Mouse (Mus musculus): ENCODE measurements around the gene Eno3. TPM values are rescaled to one million over a fixed set of nuclear protein-coding genes. Genes with fewer than 3 reads are reported as not detected.

Eno3 gene
- polyA plus RNA-seq, 1 experiment from 2014 or later: 38.2 TPM

DNA sequence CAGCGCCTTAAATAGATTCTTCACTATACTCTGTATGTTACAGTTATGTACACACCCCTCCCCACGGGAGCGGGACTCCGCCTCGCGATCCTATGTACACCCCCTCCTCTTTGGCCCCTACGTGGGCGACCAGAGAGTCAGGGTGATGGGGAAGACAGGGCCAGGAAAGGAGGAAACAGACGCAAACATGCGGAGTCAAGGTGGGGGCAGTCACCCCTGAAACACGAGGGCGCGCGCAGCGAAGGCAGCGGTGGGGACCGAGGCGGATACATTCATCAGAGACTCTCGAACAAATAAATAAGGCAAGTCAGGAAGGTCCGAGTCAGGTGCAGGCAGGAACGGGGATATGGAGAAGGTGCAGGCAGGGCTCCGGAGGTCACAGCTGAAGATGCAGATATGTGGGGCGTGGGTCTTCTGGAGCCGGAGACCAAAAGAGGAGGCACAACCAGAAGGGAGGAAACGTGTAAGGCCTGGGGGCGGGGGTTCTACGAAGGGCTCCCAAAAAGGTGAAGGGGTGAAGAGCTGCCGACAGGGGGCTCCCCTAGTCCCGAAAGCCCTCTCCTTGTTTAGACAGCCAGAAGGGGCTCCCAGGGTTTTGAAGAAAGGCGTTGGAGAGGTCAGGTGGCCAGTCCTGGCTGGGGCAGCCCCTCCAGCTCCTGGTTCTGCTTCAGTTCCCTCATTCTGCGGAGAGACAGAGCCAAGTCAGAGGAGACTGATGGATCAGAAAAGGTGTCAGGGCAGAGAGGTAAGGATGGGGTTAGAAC lies 12.8 kb downstream of the Eno3 start:
- Histone ChIP-seq H3K36me3 (peaks cover 57% of the 10 kb centered on the region), H3K4me3 (replicated peaks) (peak overlapping the region; percentile 52), H3K27me3 (no peaks in the 10 kb centered on the region), H3K4me1 (replicated peaks) (peaks cover 26% of the 10 kb centered on the region), H3K27ac (peak overlapping the region; percentile 97), H3K4me2 (peak overlapping the region; percentile 67), H3K9ac (replicated peaks) (peak overlapping the region; percentile 67), H3K9me3 (no peaks in the 10 kb centered on the region)
- ATAC-seq (ENCODE audit: insufficient number of reproducible peaks, insufficient read depth, low FRiP score, low TSS enrichment, low read depth): peak; percentile 7; the same call in 1 of the 2 replicates
- under 1% methylated on average over 31 of the region's 31 CpGs for WGBS

DNA sequence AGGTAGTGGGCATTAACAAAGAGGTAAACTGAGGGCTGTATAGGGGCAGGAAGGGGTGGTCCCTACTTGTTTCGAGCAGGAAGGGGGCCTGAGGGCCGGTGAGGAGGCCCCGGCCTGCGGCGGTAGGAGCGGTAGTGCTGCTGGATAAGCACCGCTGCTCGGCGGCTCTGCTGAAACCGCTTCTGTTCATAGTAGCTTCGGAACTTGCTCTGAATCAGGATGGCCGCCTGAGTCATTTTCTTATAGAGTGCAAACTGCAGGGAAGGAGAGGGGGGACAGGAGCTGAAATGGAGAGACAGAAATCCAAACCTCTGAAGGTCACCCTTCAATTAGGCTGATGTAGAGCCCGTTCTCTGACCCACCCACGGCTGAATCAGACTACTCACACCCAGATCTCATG lies 13.5 kb downstream of the Eno3 start:
- Histone ChIP-seq H3K4me1 (replicated peaks) (peaks cover 26% of the 10 kb centered on the region), H3K36me3 (peaks cover 55% of the 10 kb centered on the region), H3K4me2 (peak overlapping the region; percentile 67), H3K4me3 (replicated peaks) (peak overlapping the region; percentile 52), H3K9ac (replicated peaks) (peak overlapping the region; percentile 67), H3K27me3 (no peaks in the 10 kb centered on the region), H3K27ac (peak overlapping the region; percentile 97), H3K9me3 (no peaks in the 10 kb centered on the region)
- no peak for ATAC-seq (ENCODE audit: insufficient number of reproducible peaks, insufficient read depth, low FRiP score, low TSS enrichment, low read depth)
- WGBS: 54% methylated on average over 14 of the region's 14 CpGs

DNA sequence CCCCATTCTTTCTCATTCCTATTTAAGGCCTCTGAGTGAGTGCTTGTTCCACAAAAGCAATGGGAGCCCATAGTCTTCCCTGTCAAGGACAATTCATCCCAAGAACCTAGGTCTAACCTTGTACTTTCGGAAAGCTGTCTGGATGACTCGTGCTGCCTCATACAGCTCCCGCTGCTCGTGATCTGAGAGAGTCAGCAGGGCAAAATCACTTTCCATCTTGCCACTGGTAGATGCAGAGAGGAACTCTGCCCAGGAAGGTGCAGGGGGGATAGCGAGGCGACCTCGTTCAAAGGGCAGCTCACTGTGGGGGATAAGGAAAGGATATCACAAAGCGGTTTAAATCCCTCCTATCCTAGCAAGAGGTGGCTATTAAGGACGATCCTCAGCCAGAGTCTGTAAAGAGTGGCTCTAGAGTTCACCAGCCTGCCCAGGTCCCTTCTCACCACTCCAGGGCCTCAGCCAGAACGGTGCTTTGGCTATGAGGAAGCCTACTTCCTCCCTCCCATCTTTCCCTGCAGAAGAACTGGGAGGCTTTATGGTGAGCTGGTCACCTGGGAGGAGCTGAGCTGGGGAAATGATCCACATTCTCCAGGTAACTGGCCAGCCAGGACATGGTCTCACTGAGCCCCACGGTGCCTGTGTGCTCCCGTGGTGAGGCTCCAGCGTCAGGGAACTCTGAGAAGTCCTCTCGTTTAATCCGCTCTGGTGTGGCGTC lies 14.5 kb downstream of the Eno3 start:
- peak overlapping the region; percentile 67; the same call in 1 of the 2 replicates for H3K4me2 ChIP-seq

DNA sequence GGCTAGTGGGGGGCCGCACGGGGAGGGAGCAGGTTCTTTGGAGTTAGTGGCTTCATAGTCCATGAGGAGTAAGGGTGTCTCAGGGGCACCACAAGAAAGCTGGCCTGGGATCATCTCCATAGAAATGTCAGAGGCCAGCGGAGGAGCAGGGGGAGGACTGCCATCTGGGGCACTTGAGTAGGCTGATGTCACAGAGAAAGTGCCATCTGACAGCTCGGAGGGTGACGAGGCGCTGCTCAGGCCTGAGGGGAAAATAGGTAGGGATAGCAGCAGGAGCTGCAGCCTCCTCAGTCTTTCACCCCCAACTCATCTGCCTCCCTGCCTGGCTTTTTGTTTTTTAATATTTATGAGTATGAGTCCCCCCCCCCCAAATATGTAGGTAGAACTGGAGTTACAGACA lies 17.0 kb downstream of the Eno3 start:
- Histone ChIP-seq H3K36me3 (peaks cover 57% of the 10 kb centered on the region), H3K4me2 (no peak overlapping the region), H3K27me3 (no peaks in the 10 kb centered on the region), H3K4me3 (replicated peaks) (no peak overlapping the region), H3K4me1 (replicated peaks) (peaks cover 13% of the 10 kb centered on the region), H3K9ac (replicated peaks) (no peak overlapping the region), H3K9me3 (no peaks in the 10 kb centered on the region), H3K27ac (no peak overlapping the region)
- WGBS: 76% methylated on average over 6 of the region's 6 CpGs
- no peak for ATAC-seq (ENCODE audit: insufficient number of reproducible peaks, insufficient read depth, low FRiP score, low TSS enrichment, low read depth)

More for the DNA sequence above, 14.5 kb downstream of the Eno3 start:
- no peak for ATAC-seq (ENCODE audit: insufficient number of reproducible peaks, insufficient read depth, low FRiP score, low TSS enrichment, low read depth)
- peaks cover 26% of the 10 kb centered on the region for H3K4me1 ChIP-seq (replicated peaks)
- H3K27me3 ChIP-seq: no peaks in the 10 kb centered on the region
- 0 out of 2 replicates have a peak overlapping the region, but pooled peaks have one; percentile 52 for H3K4me3 ChIP-seq (replicated peaks)
- peaks cover 57% of the 10 kb centered on the region for H3K36me3 ChIP-seq
- no peak overlapping the region for H3K27ac ChIP-seq
- H3K9me3 ChIP-seq: no peaks in the 10 kb centered on the region
- H3K9ac ChIP-seq (replicated peaks): no peak overlapping the region
- WGBS: 86% methylated on average over 16 of the region's 16 CpGs

DNA sequence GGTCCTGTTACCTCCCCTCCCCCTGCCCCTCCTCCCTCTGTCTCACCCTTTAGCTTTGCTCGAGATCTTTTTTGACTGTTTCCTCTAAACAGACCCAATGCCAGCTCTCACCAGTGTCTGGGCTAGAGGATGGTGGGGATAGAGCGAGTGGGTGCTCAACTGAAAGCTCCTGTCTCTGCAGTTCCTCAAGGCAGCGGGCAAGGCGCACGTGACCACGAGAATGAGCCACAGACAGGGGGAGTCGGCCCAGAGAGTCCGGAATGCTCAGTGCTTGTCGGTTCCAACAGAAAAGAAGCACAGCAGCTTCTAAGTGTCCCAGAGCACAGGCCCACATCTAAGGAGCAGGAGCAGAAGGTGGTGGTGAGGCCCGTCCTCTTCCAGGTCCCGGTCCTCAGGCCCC lies 17.5 kb downstream of the Eno3 start:
- WGBS: 70% methylated on average over 11 of the region's 11 CpGs
- Histone ChIP-seq H3K4me3 (replicated peaks) (no peak overlapping the region), H3K4me2 (no peak overlapping the region), H3K9ac (replicated peaks) (no peak overlapping the region), H3K9me3 (no peaks in the 10 kb centered on the region), H3K36me3 (peaks cover 62% of the 10 kb centered on the region), H3K27ac (no peak overlapping the region), H3K27me3 (no peaks in the 10 kb centered on the region), H3K4me1 (replicated peaks) (peaks cover 13% of the 10 kb centered on the region)
- no peak for ATAC-seq (ENCODE audit: insufficient number of reproducible peaks, insufficient read depth, low FRiP score, low TSS enrichment, low read depth)

DNA sequence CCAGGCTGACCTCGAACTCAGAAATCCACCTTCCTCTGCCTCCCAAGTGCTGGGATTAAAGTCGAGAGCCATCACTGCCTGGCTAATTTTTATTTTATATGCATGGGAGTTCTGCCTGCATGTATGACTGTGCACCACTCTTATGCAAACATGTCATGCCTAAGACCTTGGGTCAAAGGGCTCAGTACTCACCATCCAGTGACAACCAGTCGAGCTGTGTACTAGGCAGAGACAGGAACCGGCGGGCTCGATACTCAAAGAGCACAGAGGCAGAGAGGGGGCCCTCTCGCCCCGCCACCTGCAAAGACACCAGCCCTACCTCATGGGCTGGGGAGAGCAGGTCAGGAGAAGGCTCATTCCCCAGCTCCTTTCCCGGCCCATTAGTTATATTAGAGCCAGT lies 21.1 kb downstream of the Eno3 start:
- no peaks in the 10 kb centered on the region for H3K27me3 ChIP-seq
- 78% methylated on average over 9 of the region's 9 CpGs for WGBS
- no peak overlapping the region for H3K9ac ChIP-seq (replicated peaks)
- peaks cover 7% of the 10 kb centered on the region; the same call in 1 of the 2 replicates for H3K4me1 ChIP-seq (replicated peaks)
- no peak overlapping the region for H3K4me3 ChIP-seq (replicated peaks)
- H3K36me3 ChIP-seq: peaks cover 64% of the 10 kb centered on the region
- H3K9me3 ChIP-seq: no peaks in the 10 kb centered on the region
- H3K27ac ChIP-seq: no peak overlapping the region
- no peak for ATAC-seq (ENCODE audit: insufficient number of reproducible peaks, insufficient read depth, low FRiP score, low TSS enrichment, low read depth)
- H3K4me2 ChIP-seq: no peak overlapping the region

DNA sequence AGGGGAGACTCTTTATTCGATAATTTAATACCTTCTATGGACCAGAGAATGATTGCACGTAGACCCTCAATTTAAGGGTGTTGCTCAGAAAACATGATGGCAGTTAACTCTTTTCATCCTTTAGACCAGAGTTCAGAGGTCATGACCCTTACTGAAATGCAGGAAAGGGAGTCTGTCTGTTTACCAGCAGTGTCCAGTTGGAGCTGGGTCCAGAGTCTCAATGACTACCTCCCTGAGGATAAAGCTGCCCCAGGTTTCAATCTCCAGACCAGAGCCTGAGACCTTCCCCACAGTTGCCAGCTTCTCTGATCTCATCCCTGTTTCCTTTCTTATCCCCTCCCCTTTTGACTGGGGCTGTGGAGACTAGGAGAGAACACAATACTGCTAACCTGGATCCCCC lies 21.6 kb downstream of the Eno3 start:
- H3K9me3 ChIP-seq: no peaks in the 10 kb centered on the region
- H3K9ac ChIP-seq (replicated peaks): no peak overlapping the region
- H3K4me3 ChIP-seq (replicated peaks): no peak overlapping the region
- H3K4me1 ChIP-seq (replicated peaks): peaks cover 7% of the 10 kb centered on the region; the same call in 1 of the 2 replicates
- no peak overlapping the region for H3K27ac ChIP-seq
- no peak overlapping the region for H3K4me2 ChIP-seq
- H3K27me3 ChIP-seq: no peaks in the 10 kb centered on the region
- H3K36me3 ChIP-seq: peaks cover 68% of the 10 kb centered on the region
- WGBS: 70% methylated on average over 2 of the region's 2 CpGs
- ATAC-seq (ENCODE audit: insufficient number of reproducible peaks, insufficient read depth, low FRiP score, low TSS enrichment, low read depth): no peak

DNA sequence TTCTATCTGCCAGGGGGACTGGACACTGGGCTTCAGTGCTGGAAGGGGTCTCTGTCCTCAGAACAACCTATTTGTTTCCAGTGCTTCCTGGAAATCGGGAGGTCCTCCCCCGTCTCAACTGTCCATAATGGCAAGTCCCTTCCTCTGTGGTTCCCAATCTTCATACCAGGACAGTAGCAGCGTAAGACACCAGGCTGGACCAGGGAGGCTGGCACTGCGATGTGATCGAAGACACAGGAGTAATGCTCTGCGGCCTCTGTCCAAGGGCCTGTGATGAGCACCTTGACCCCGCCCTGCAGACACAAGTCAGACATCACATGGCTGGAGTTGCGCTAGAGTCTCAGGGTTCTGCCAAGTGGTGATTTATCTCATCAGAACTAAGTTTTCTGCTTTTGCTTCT lies 22.4 kb downstream of the Eno3 start:
- 94% methylated on average over 8 of the region's 8 CpGs for WGBS
- H3K36me3 ChIP-seq: peaks cover 68% of the 10 kb centered on the region
- no peak overlapping the region for H3K4me2 ChIP-seq
- ATAC-seq (ENCODE audit: insufficient number of reproducible peaks, insufficient read depth, low FRiP score, low TSS enrichment, low read depth): no peak
- H3K4me1 ChIP-seq (replicated peaks): peaks cover 7% of the 10 kb centered on the region; the same call in 1 of the 2 replicates
- no peaks in the 10 kb centered on the region for H3K27me3 ChIP-seq
- H3K4me3 ChIP-seq (replicated peaks): no peak overlapping the region
- H3K9ac ChIP-seq (replicated peaks): no peak overlapping the region
- H3K9me3 ChIP-seq: no peaks in the 10 kb centered on the region
- no peak overlapping the region for H3K27ac ChIP-seq

DNA sequence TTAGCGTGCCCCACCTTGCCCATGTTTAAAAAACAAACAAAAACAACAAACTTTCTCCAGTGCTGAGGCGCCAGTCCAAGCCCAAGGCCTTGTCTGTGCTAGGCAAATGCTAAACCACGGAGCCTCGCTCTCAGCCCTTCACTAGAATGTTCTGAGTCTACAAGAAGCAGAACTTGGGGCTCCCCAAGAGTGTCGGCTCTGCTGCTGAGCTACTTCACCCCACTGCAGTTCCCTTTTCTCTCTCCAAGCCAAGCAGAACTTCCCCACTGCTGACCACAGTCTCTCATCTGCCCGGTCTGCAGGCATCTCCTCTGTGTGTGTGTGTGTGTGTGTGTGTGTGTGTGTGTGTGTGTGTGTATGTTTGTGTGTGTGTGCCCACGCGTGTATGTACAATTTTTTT lies 22.9 kb downstream of the Eno3 start:
- H3K9ac ChIP-seq (replicated peaks): no peak overlapping the region
- peaks cover 7% of the 10 kb centered on the region; the same call in 1 of the 2 replicates for H3K4me1 ChIP-seq (replicated peaks)
- no peak overlapping the region for H3K27ac ChIP-seq
- H3K4me3 ChIP-seq (replicated peaks): no peak overlapping the region
- 87% methylated on average over 6 of the region's 8 CpGs for WGBS
- H3K4me2 ChIP-seq: no peak overlapping the region
- no peak for ATAC-seq (ENCODE audit: insufficient number of reproducible peaks, insufficient read depth, low FRiP score, low TSS enrichment, low read depth)
- H3K9me3 ChIP-seq: no peaks in the 10 kb centered on the region
- no peaks in the 10 kb centered on the region for H3K27me3 ChIP-seq
- H3K36me3 ChIP-seq: peaks cover 70% of the 10 kb centered on the region

DNA sequence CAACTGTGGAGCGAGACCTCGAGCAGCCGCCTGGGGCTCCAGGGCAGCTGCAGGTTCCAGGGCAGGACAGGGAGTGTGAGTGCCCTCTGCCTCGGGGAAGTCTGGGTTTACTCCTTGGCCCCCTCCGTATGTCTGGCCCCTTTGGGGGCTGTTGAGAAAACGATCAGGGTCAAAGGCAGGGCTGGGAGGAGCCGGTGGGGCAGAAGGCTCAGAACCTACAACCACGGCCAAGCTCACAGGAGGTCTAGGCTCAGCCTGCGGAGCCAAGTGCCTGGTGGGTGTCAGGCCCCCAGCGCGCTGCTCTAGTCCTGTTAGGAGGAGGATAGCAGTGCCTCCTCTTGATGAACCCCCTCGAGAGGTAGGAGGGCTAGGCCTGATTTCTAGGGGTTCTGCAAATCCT lies 24.2 kb downstream of the Eno3 start:
- H3K36me3 ChIP-seq: peaks cover 64% of the 10 kb centered on the region
- H3K9ac ChIP-seq (replicated peaks): no peak overlapping the region
- no peak overlapping the region for H3K27ac ChIP-seq
- no peaks in the 10 kb centered on the region for H3K27me3 ChIP-seq
- no peak for ATAC-seq (ENCODE audit: insufficient number of reproducible peaks, insufficient read depth, low FRiP score, low TSS enrichment, low read depth)
- no peak overlapping the region for H3K4me3 ChIP-seq (replicated peaks)
- no peaks in the 10 kb centered on the region for H3K9me3 ChIP-seq
- H3K4me1 ChIP-seq (replicated peaks): peaks cover 7% of the 10 kb centered on the region; the same call in 1 of the 2 replicates
- WGBS: 67% methylated on average over 12 of the region's 12 CpGs
- no peak overlapping the region for H3K4me2 ChIP-seq

DNA sequence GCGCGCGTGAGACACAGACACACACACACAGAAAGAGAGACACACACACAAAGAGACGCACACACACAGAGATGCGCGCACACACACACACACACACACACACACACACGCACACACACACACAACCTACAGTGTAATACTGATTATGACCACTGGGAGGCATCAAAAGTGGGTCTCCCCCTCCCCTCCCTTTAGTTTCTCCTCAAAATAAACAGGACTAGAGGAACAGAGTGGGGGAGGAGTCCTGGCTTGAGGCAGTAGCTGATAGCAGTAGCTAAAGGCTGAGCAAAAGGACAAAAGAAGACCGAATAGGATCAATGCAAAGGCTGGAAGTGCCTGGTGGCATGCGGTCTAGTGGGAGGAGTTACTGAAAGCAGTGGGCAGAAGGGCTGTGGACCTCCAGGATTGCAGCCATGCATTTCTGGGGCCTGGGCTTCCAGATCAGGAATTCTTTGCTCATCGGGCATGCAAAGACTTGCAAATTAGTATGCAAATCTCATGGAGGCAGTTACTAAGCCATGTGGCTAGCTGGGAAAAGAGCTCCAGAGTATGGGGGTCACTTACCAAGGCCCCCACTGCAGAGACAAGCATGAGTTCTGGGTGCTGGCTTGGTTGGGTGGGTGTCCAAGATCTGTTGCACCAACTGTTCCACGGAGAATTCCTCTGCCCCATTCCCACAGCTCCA lies 25.0 kb downstream of the Eno3 start:
- no peak overlapping the region for H3K4me3 ChIP-seq (replicated peaks)

More for the DNA sequence above, 25.0 kb downstream of the Eno3 start:
- H3K4me2 ChIP-seq: no peak overlapping the region
- no peaks in the 10 kb centered on the region for H3K9me3 ChIP-seq
- ATAC-seq (ENCODE audit: insufficient number of reproducible peaks, insufficient read depth, low FRiP score, low TSS enrichment, low read depth): peak; percentile 19; the same call in 1 of the 2 replicates
- WGBS: 24% methylated on average over 11 of the region's 11 CpGs
- H3K9ac ChIP-seq (replicated peaks): no peak overlapping the region
- peak overlapping the region; percentile 51; the same call in 1 of the 2 replicates for H3K27ac ChIP-seq
- H3K27me3 ChIP-seq: no peaks in the 10 kb centered on the region
- H3K4me1 ChIP-seq (replicated peaks): peaks cover 15% of the 10 kb centered on the region
- peaks cover 60% of the 10 kb centered on the region for H3K36me3 ChIP-seq
